Mouse (Mus musculus) kidney, adult 2 months (tissue): Measurements from ENCODE around the gene Stx16. TPM values are rescaled to one million over a fixed set of nuclear protein-coding genes. Genes with fewer than 3 reads are reported as not detected.

Source experiments
- DNase-seq: peaks from one replicate; pipeline ENCODE4 v3.0.0; 2021
- H3K27ac ChIP-seq: fragments of 200-500 bp; 2 replicates; pipeline ENCODE4 v1.5.1; 2012; ENCODE audit warnings: low read depth, low read length, control low read depth, inconsistent platforms; ENCODE audit not compliant: insufficient read depth
- H3K27me3 ChIP-seq: fragments of 200-500 bp; replicated peaks from 2 replicates; pipeline ENCODE4 v1.6.1; 2012; ENCODE audit warnings: mild to moderate bottlenecking, moderate library complexity, low read length, inconsistent platforms; ENCODE audit not compliant: control insufficient read depth, insufficient read depth
- H3K36me3 ChIP-seq: fragments of 200-500 bp; 2 replicates; pipeline ENCODE4 v1.6.1; 2012; ENCODE audit warnings: mild to moderate bottlenecking, moderate library complexity, low read length, inconsistent platforms; ENCODE audit not compliant: control insufficient read depth, insufficient read depth
- H3K4me1 ChIP-seq: fragments of 200-500 bp; 2 replicates; pipeline ENCODE4 v1.6.1; 2011; ENCODE audit warnings: low read length; ENCODE audit not compliant: control insufficient read depth, insufficient read depth
- H3K4me3 ChIP-seq: fragments of 200-500 bp; 2 replicates; pipeline ENCODE4 v1.5.1; 2011; ENCODE audit warnings: mild to moderate bottlenecking, low read depth, low read length, control low read depth; ENCODE audit not compliant: insufficient read depth
- CTCF ChIP-seq: fragments of 200-500 bp; conservative IDR thresholded peaks from 2 replicates; pipeline ENCODE4 v1.5.1; 2011; ENCODE audit warnings: low read depth, mild to moderate bottlenecking, control low read depth, low read length, moderate library complexity, mixed read lengths; ENCODE audit not compliant: insufficient read depth, insufficient read length
- POLR2A ChIP-seq: fragments of 200-500 bp; IDR thresholded peaks from one replicate; pipeline ENCODE4 v1.6.1; 2011; ENCODE audit warnings: low read depth, low read length, control low read depth
- WGBS: fragments of 180-500 bp; shearing (Covaris S2); methylation state at CpG from one replicate; pipeline ENCODE4 v1.1.7; 2018; 5-methylcytosine and 5-hydroxymethylcytosine counted together
- polyA plus RNA-seq: library from polyadenylated mRNA; depleted of rRNA; stranded (reverse); fragments of >200 nt; gene quantifications from 2 replicates; pipeline ENCODE4 v1.2.3, GENCODE M21; 2012

Stx16 gene
- polyA plus RNA-seq, 1 experiment: 24.3 TPM

GRCm38 (mm10) chr2:174077004-174077695 lies 1.0 kb downstream of the Stx16 start:
- no peaks in the 10 kb centered on the region for H3K36me3 ChIP-seq
- H3K27ac ChIP-seq: peak overlapping the region; percentile 18; the same call in 1 of the 2 replicates
- no peaks in the 10 kb centered on the region for H3K27me3 ChIP-seq
- H3K4me3 ChIP-seq: peak overlapping the region; percentile 100
- TF ChIP-seq POLR2A: no peak
- TF ChIP-seq CTCF: no peak
- WGBS: 1% methylated on average over 19 of the region's 19 CpGs
- H3K4me1 ChIP-seq: peaks cover 5% of the 10 kb centered on the region; the same call in 1 of the 2 replicates
- peak; percentile 19 for DNase-seq

GRCm38 (mm10) chr2:174077776-174078338 lies 1.7 kb downstream of the Stx16 start:
- no peak for DNase-seq
- 13% methylated on average over 11 of the region's 11 CpGs for WGBS
- Histone ChIP-seq H3K36me3 (no peaks in the 10 kb centered on the region), H3K4me3 (no peak overlapping the region), H3K27ac (no peak overlapping the region), H3K4me1 (peaks cover 5% of the 10 kb centered on the region; the same call in 1 of the 2 replicates), H3K27me3 (no peaks in the 10 kb centered on the region)
- TF ChIP-seq POLR2A (no peak), CTCF (no peak)

GRCm38 (mm10) chr2:174081833-174082232 lies 5.7 kb downstream of the Stx16 start:
- WGBS: 60% methylated on average over 5 of the region's 5 CpGs
- no peaks in the 10 kb centered on the region for H3K27me3 ChIP-seq
- no peaks in the 10 kb centered on the region for H3K36me3 ChIP-seq
- no peak for TF ChIP-seq CTCF
- TF ChIP-seq POLR2A: no peak
- no peak overlapping the region for H3K4me3 ChIP-seq
- no peaks in the 10 kb centered on the region for H3K4me1 ChIP-seq
- no peak for DNase-seq
- no peak overlapping the region for H3K27ac ChIP-seq

- Histone ChIP-seq H3K27me3 (no peaks in the 10 kb centered on the region), H3K36me3 (no peaks in the 10 kb centered on the region), H3K4me1 (no peaks in the 10 kb centered on the region), H3K4me3 (no peak overlapping the region), H3K27ac (no peak overlapping the region)
- DNase-seq: no peak
- TF ChIP-seq POLR2A (no peak), CTCF (no peak)
- 72% methylated on average over 3 of the region's 3 CpGs for WGBS
Observed at GRCm38 (mm10) chr2:174082380-174082918, 6.3 kb downstream of the Stx16 start.

GRCm38 (mm10) chr2:174095086-174095485 lies 19.0 kb downstream of the Stx16 start:
- Histone ChIP-seq H3K4me3 (no peak overlapping the region), H3K4me1 (no peaks in the 10 kb centered on the region), H3K36me3 (no peaks in the 10 kb centered on the region; the same call in 1 of the 2 replicates), H3K27me3 (no peaks in the 10 kb centered on the region), H3K27ac (no peak overlapping the region)
- WGBS: 95% methylated on average over 3 of the region's 3 CpGs
- TF ChIP-seq CTCF: no peak
- no peak for TF ChIP-seq POLR2A
- DNase-seq: no peak

- no peak overlapping the region for H3K4me3 ChIP-seq
- H3K27me3 ChIP-seq: no peaks in the 10 kb centered on the region
- H3K4me1 ChIP-seq: peaks cover 5% of the 10 kb centered on the region; the same call in 1 of the 2 replicates
- no peaks in the 10 kb centered on the region for H3K36me3 ChIP-seq
- TF ChIP-seq POLR2A (no peak), CTCF (no peak)
- H3K27ac ChIP-seq: no peak overlapping the region
- peak; percentile 42 for DNase-seq
- WGBS: 32% methylated on average over 7 of the region's 7 CpGs
Observed at GRCm38 (mm10) chr2:174102399-174102798, 26.3 kb downstream of the Stx16 start.

GRCm38 (mm10) chr2:174103527-174103926 lies 27.4 kb downstream of the Stx16 start:
- Histone ChIP-seq H3K4me1 (peaks cover 5% of the 10 kb centered on the region; the same call in 1 of the 2 replicates), H3K27me3 (no peaks in the 10 kb centered on the region), H3K4me3 (no peak overlapping the region), H3K27ac (no peak overlapping the region), H3K36me3 (no peaks in the 10 kb centered on the region)
- no peak for TF ChIP-seq POLR2A
- TF ChIP-seq CTCF: no peak
- WGBS: 77% methylated on average over 4 of the region's 4 CpGs
- DNase-seq: no peak
